Mouse (Mus musculus): ENCODE data around the gene Frmd4b. TPM values are rescaled to one million over a fixed set of nuclear protein-coding genes. Genes with fewer than 3 reads are reported as not detected.

The Frmd4b gene
- polyA plus RNA-seq, 1 experiment from 2014 or later: 15.1 TPM

DNA sequence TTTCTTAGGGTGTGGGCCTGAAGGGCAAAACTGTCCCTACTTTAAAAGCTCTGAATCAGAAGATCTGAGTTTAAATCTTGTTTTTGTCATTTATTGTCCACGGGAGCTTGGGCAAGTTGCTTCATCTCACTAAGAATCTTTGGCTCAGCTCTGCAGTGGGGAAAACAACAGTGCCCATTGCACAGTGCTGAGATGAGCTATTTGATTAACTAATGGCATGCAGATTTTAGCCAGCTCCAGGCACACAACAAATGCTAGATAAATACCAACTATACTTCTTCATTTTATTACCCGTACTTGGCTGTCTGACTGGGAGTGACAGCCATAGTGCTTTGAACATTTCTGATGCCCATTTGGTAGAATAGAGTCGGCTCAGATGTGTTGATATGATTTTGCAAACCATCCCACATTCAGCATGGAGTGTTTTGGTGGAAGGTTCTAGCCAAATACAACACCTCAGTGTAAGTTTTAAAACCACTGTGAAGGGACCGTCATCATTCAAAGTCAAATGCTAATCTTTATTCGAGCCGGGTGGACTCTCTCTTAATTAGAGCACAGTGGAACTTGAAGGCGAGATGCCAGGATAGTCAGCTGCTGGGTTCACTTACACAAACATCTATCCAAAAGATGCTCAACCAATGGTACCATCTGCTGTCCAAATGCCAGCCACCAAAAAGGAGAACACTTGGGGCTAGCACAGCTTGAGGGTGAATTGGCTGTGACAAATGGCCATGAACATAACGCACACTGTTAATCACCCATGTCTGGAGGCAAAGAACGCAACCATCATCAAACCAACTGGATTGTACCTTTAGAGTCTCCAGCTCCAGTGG, 313.8 kb downstream of the Frmd4b start:
- H3K4me1 ChIP-seq (ENCODE audit: control insufficient read depth, insufficient read depth, low read length): 0 out of 2 replicates have a peak, but pooled peaks cover 4% of the 10 kb centered on the region
- 81% methylated on average over 9 of the region's 9 CpGs for WGBS

GRCm38 (mm10) chr6:97302303-97302702, 315.0 kb downstream of the Frmd4b start:
- Histone ChIP-seq H3K4me3 (ENCODE audit: low read depth, low read length) (no peak overlapping the region), H3K9ac (ENCODE audit: low read depth, low read length) (no peak overlapping the region), H3K9me3 (replicated peaks; ENCODE audit: control insufficient read depth, low read length, poor library complexity, severe bottlenecking) (no peaks in the 10 kb centered on the region), H3K27ac (ENCODE audit: low read length) (no peak overlapping the region), H3K4me1 (ENCODE audit: control insufficient read depth, insufficient read depth, low read length) (0 out of 2 replicates have a peak, but pooled peaks cover 4% of the 10 kb centered on the region), H3K36me3 (ENCODE audit: control insufficient read depth, insufficient read depth, low read length) (peaks cover 16% of the 10 kb centered on the region), H3K4me2 (ENCODE audit: low read length) (no peak overlapping the region), H3K27me3 (ENCODE audit: control insufficient read depth, insufficient read depth, low read depth, low read length) (no peaks in the 10 kb centered on the region)
- WGBS: 75% methylated on average over 7 of the region's 7 CpGs
- ATAC-seq: no peak

More for the DNA sequence above, 313.8 kb downstream of the Frmd4b start:
- Histone ChIP-seq H3K27ac (ENCODE audit: low read length) (no peak overlapping the region), H3K9ac (ENCODE audit: low read depth, low read length) (no peak overlapping the region), H3K4me3 (ENCODE audit: low read depth, low read length) (no peak overlapping the region), H3K36me3 (ENCODE audit: control insufficient read depth, insufficient read depth, low read length) (peaks cover 12% of the 10 kb centered on the region; the same call in 1 of the 2 replicates), H3K9me3 (replicated peaks; ENCODE audit: control insufficient read depth, low read length, poor library complexity, severe bottlenecking) (no peaks in the 10 kb centered on the region), H3K27me3 (ENCODE audit: control insufficient read depth, insufficient read depth, low read depth, low read length) (no peaks in the 10 kb centered on the region), H3K4me2 (ENCODE audit: low read length) (no peak overlapping the region)
- no peak for ATAC-seq

GRCm38 (mm10) chr6:97300659-97301058, 316.7 kb downstream of the Frmd4b start:
- no peak overlapping the region for H3K9ac ChIP-seq (ENCODE audit: low read depth, low read length)
- H3K4me3 ChIP-seq (ENCODE audit: low read depth, low read length): no peak overlapping the region
- no peak overlapping the region for H3K27ac ChIP-seq (ENCODE audit: low read length)
- no peak for ATAC-seq
- no peaks in the 10 kb centered on the region for H3K27me3 ChIP-seq (ENCODE audit: control insufficient read depth, insufficient read depth, low read depth, low read length)
- 95% methylated on average over 6 of the region's 6 CpGs for WGBS
- peaks cover 14% of the 10 kb centered on the region for H3K36me3 ChIP-seq (ENCODE audit: control insufficient read depth, insufficient read depth, low read length)
- H3K4me1 ChIP-seq (ENCODE audit: control insufficient read depth, insufficient read depth, low read length): 0 out of 2 replicates have a peak, but pooled peaks cover 4% of the 10 kb centered on the region
- no peaks in the 10 kb centered on the region for H3K9me3 ChIP-seq (replicated peaks; ENCODE audit: control insufficient read depth, low read length, poor library complexity, severe bottlenecking)
- no peak overlapping the region for H3K4me2 ChIP-seq (ENCODE audit: low read length)

DNA sequence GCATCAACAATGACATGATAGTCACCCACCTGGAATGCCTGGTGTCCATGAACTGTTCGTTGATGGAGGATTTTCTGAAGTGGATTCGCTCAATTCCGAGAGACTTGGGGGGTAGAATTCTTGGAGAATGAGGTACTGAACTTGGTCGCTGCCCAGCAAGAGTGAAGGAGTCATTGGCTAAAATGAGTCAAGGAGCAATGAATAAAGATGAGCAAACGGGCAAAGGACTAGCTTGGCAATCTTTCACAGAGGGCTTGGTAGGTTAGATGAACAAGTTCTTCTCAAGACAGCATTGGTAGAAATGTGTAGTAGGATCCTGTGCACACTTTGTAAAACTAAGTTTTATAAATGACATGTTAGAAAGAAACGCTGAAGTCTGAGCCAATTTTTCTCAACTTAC, 317.2 kb downstream of the Frmd4b start:
- H3K27ac ChIP-seq (ENCODE audit: low read length): no peak overlapping the region
- H3K27me3 ChIP-seq (ENCODE audit: control insufficient read depth, insufficient read depth, low read depth, low read length): no peaks in the 10 kb centered on the region
- no peak for ATAC-seq
- WGBS: 94% methylated on average over 6 of the region's 6 CpGs
- no peak overlapping the region for H3K4me3 ChIP-seq (ENCODE audit: low read depth, low read length)
- H3K9me3 ChIP-seq (replicated peaks; ENCODE audit: control insufficient read depth, low read length, poor library complexity, severe bottlenecking): no peaks in the 10 kb centered on the region
- 0 out of 2 replicates have a peak, but pooled peaks cover 2% of the 10 kb centered on the region for H3K4me1 ChIP-seq (ENCODE audit: control insufficient read depth, insufficient read depth, low read length)
- peaks cover 17% of the 10 kb centered on the region for H3K36me3 ChIP-seq (ENCODE audit: control insufficient read depth, insufficient read depth, low read length)
- no peak overlapping the region for H3K9ac ChIP-seq (ENCODE audit: low read depth, low read length)
- H3K4me2 ChIP-seq (ENCODE audit: low read length): no peak overlapping the region

GRCm38 (mm10) chr6:97297151-97297550, 320.2 kb downstream of the Frmd4b start:
- ATAC-seq: no peak

GRCm38 (mm10) chr6:97295866-97296527, 321.3 kb downstream of the Frmd4b start:
- whole genome bisulfite sequencing: 96% methylated on average over 21 of the region's 21 CpGs
- H3K4me2 ChIP-seq (ENCODE audit: low read length): no peak overlapping the region
- H3K9me3 ChIP-seq (replicated peaks; ENCODE audit: control insufficient read depth, low read length, poor library complexity, severe bottlenecking): no peaks in the 10 kb centered on the region
- no peak for ATAC-seq
- H3K4me3 ChIP-seq (ENCODE audit: low read depth, low read length): no peak overlapping the region
- no peaks in the 10 kb centered on the region for H3K27me3 ChIP-seq (ENCODE audit: control insufficient read depth, insufficient read depth, low read depth, low read length)
- peaks cover 11% of the 10 kb centered on the region for H3K36me3 ChIP-seq (ENCODE audit: control insufficient read depth, insufficient read depth, low read length)
- H3K9ac ChIP-seq (ENCODE audit: low read depth, low read length): no peak overlapping the region
- H3K4me1 ChIP-seq (ENCODE audit: control insufficient read depth, insufficient read depth, low read length): no peaks in the 10 kb centered on the region
- H3K27ac ChIP-seq (ENCODE audit: low read length): no peak overlapping the region

More at GRCm38 (mm10) chr6:97297151-97297550, 320.2 kb downstream of the Frmd4b start:
- no peak overlapping the region for H3K9ac ChIP-seq (ENCODE audit: low read depth, low read length)
- H3K36me3 ChIP-seq (ENCODE audit: control insufficient read depth, insufficient read depth, low read length): peaks cover 11% of the 10 kb centered on the region
- no peak overlapping the region for H3K4me2 ChIP-seq (ENCODE audit: low read length)
- H3K27ac ChIP-seq (ENCODE audit: low read length): no peak overlapping the region
- H3K27me3 ChIP-seq (ENCODE audit: control insufficient read depth, insufficient read depth, low read depth, low read length): no peaks in the 10 kb centered on the region
- 92% methylated on average over 3 of the region's 3 CpGs for WGBS
- H3K4me3 ChIP-seq (ENCODE audit: low read depth, low read length): no peak overlapping the region
- no peaks in the 10 kb centered on the region for H3K4me1 ChIP-seq (ENCODE audit: control insufficient read depth, insufficient read depth, low read length)
- no peaks in the 10 kb centered on the region for H3K9me3 ChIP-seq (replicated peaks; ENCODE audit: control insufficient read depth, low read length, poor library complexity, severe bottlenecking)

DNA sequence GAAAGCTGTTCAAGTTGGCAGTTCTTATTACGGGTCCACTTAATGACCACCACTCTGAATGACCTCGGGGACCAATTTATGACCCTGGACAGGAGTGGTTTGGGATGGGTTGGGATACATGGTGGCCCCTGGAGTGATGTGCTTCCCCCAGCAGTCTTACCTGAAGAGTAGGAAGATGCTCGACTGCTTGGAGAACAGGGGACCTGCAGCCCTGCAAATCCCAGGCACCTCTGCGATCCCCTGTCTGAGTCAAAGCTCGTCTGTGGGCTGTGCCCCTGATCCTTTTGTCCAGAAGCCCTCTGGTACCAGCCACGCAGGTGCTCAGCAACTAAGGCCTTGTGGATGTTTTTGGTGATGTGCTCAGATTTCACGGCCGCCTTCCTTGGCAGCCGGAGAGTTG, 321.9 kb downstream of the Frmd4b start:
- H3K4me1 ChIP-seq (ENCODE audit: control insufficient read depth, insufficient read depth, low read length): no peaks in the 10 kb centered on the region
- 94% methylated on average over 9 of the region's 9 CpGs for WGBS
- H3K27me3 ChIP-seq (ENCODE audit: control insufficient read depth, insufficient read depth, low read depth, low read length): no peaks in the 10 kb centered on the region
- no peaks in the 10 kb centered on the region for H3K9me3 ChIP-seq (replicated peaks; ENCODE audit: control insufficient read depth, low read length, poor library complexity, severe bottlenecking)
- H3K4me2 ChIP-seq (ENCODE audit: low read length): no peak overlapping the region
- no peak overlapping the region for H3K4me3 ChIP-seq (ENCODE audit: low read depth, low read length)
- H3K36me3 ChIP-seq (ENCODE audit: control insufficient read depth, insufficient read depth, low read length): peaks cover 11% of the 10 kb centered on the region
- no peak overlapping the region for H3K9ac ChIP-seq (ENCODE audit: low read depth, low read length)
- ATAC-seq: no peak
- no peak overlapping the region for H3K27ac ChIP-seq (ENCODE audit: low read length)

GRCm38 (mm10) chr6:97293667-97294569, 323.4 kb downstream of the Frmd4b start:
- ATAC-seq: no peak
- Histone ChIP-seq H3K9me3 (replicated peaks; ENCODE audit: control insufficient read depth, low read length, poor library complexity, severe bottlenecking) (no peaks in the 10 kb centered on the region), H3K36me3 (ENCODE audit: control insufficient read depth, insufficient read depth, low read length) (peaks cover 11% of the 10 kb centered on the region), H3K27me3 (ENCODE audit: control insufficient read depth, insufficient read depth, low read depth, low read length) (no peaks in the 10 kb centered on the region), H3K4me3 (ENCODE audit: low read depth, low read length) (no peak overlapping the region), H3K4me2 (ENCODE audit: low read length) (no peak overlapping the region), H3K9ac (ENCODE audit: low read depth, low read length) (no peak overlapping the region), H3K27ac (ENCODE audit: low read length) (no peak overlapping the region), H3K4me1 (ENCODE audit: control insufficient read depth, insufficient read depth, low read length) (no peaks in the 10 kb centered on the region)
- WGBS: 92% methylated on average over 12 of the region's 12 CpGs

All from midbrain, embryonic 16.5 days (tissue).